Mouse (Mus musculus): ENCODE data around the gene Slc22a22. TPM values are rescaled to one million over a fixed set of nuclear protein-coding genes. Genes with fewer than 3 reads are reported as not detected.

The Slc22a22 gene
- polyA plus RNA-seq, 1 experiment from 2014 or later = not detected

DNA sequence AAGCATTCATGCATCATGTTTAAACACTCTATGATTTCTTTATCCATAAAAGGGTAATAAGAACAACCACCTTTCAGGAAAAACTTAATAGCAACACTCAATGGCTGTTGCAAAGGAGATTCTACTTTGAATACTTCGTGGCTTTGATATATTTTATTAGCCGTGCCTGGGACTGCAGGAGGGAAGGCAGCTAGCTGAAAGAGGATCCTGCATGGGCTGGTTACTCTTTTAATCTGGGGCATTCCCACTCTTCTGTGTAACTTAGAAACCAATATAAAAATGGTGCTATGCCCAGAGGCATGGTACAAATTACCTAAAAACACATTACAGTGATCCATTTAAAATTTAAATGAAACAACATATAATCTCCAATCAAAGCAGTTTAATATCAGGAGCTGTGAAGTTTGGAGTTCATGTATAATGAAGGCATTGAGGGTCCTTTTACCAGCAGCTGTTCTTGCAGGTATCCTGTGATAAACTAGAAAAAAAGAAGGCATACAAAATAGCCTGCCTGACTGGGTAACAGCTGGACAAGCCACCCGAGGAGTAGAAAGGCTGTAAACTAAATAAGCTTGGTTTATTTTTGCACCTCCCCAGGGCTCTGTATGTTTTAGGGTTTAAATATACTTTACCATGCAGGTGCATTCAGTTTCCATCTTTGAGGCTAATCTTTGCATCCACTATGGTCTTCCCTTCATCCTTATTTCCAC is 78.8 kb downstream of the Slc22a22 start:
- no peak for ATAC-seq
- H3K9me3 ChIP-seq (ENCODE audit: control insufficient read depth, low read length) = no peaks in the 10 kb centered on the region
- H3K27me3 ChIP-seq (replicated peaks; ENCODE audit: control insufficient read depth, insufficient read depth, low read length) = no peaks in the 10 kb centered on the region
- no peak overlapping the region for H3K9ac ChIP-seq (replicated peaks; ENCODE audit: low read depth, low read length)
- 50% methylated on average over 3 of the region's 3 CpGs for WGBS
- no peak overlapping the region for H3K27ac ChIP-seq (ENCODE audit: low read length)
- H3K36me3 ChIP-seq (ENCODE audit: control insufficient read depth, insufficient read depth) = no peaks in the 10 kb centered on the region
- H3K4me1 ChIP-seq (replicated peaks; ENCODE audit: control insufficient read depth, insufficient read depth, low read length) = no peaks in the 10 kb centered on the region
- no peak overlapping the region for H3K4me3 ChIP-seq (replicated peaks; ENCODE audit: low read length)
- H3K4me2 ChIP-seq (ENCODE audit: low read length) = no peak overlapping the region

DNA sequence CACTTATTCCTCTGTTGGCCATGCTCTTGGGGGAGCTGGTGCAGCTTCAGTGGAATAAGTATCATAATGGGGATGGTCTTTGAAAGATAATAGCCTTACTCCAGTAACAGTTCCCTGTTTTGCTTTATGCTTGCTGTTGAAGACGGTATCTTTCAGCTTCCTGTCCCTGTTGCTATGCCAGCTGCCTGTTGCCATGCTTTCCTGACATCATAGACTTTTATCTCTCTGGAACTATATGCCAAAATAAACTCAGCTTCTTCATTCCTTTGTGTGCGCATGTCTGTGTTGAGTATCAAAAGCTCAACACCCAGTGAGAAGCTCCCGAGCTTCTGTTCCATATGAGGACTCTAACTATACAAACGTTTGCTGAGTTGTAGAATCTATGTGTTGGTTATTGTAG is 83.4 kb downstream of the Slc22a22 start:
- Histone ChIP-seq H3K9me3 (ENCODE audit: control insufficient read depth, low read length) (no peaks in the 10 kb centered on the region), H3K4me1 (replicated peaks; ENCODE audit: control insufficient read depth, insufficient read depth, low read length) (no peaks in the 10 kb centered on the region), H3K9ac (replicated peaks; ENCODE audit: low read depth, low read length) (no peak overlapping the region), H3K4me2 (ENCODE audit: low read length) (no peak overlapping the region), H3K27me3 (replicated peaks; ENCODE audit: control insufficient read depth, insufficient read depth, low read length) (no peaks in the 10 kb centered on the region), H3K27ac (ENCODE audit: low read length) (no peak overlapping the region), H3K4me3 (replicated peaks; ENCODE audit: low read length) (no peak overlapping the region), H3K36me3 (ENCODE audit: control insufficient read depth, insufficient read depth) (no peaks in the 10 kb centered on the region)
- no peak for ATAC-seq
- 90% methylated on average over 4 of the region's 4 CpGs for WGBS

DNA sequence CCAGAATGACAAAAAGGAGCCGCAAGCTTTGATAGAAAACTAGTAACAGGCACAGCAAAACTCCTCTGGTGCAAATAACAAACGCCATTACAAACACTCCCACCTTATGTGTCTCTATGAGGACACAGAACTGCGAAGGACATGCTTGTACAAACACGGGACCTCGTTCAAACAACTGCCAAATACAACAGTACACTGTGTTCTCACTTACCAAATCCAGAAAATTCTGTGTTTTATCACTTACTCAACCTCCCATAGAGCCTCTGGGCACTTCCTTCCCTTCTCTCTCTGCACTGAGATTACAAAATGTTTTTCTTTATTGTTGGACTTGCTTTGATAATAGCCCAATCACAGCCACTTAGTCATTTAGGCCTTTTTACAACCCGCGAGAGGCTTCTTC is 97.0 kb downstream of the Slc22a22 start:
- Histone ChIP-seq H3K9ac (replicated peaks; ENCODE audit: low read depth, low read length) (no peak overlapping the region), H3K9me3 (ENCODE audit: control insufficient read depth, low read length) (no peaks in the 10 kb centered on the region), H3K27ac (ENCODE audit: low read length) (no peak overlapping the region), H3K4me1 (replicated peaks; ENCODE audit: control insufficient read depth, insufficient read depth, low read length) (no peaks in the 10 kb centered on the region), H3K27me3 (replicated peaks; ENCODE audit: control insufficient read depth, insufficient read depth, low read length) (no peaks in the 10 kb centered on the region), H3K36me3 (ENCODE audit: control insufficient read depth, insufficient read depth) (no peaks in the 10 kb centered on the region), H3K4me3 (replicated peaks; ENCODE audit: low read length) (no peak overlapping the region), H3K4me2 (ENCODE audit: low read length) (no peak overlapping the region)
- no peak for ATAC-seq
- 87% methylated on average over 7 of the region's 7 CpGs for WGBS

DNA sequence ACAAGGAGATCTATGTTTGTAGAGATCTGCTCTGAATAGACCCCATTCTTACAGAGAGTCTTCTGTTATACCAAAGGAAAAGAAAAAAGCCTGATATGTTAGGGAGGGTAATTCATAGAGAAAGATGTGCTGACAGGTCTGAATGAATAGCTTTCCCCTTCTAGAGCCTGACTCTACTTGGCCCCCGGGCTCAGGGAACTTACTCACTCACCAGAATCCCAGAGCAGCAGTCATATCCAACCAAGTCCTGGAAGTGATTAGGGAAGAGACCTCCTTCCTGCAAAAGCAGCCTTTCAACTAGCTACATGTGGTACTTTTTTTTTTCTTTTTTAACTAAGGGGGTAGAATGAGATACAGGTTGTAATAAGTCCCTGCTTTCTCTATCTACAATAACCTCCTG is 111.0 kb downstream of the Slc22a22 start:
- H3K9ac ChIP-seq (replicated peaks; ENCODE audit: low read depth, low read length) = no peak overlapping the region
- no peaks in the 10 kb centered on the region for H3K36me3 ChIP-seq (ENCODE audit: control insufficient read depth, insufficient read depth)
- H3K27ac ChIP-seq (ENCODE audit: low read length) = no peak overlapping the region
- no peak overlapping the region for H3K4me2 ChIP-seq (ENCODE audit: low read length)
- ATAC-seq = no peak
- no peaks in the 10 kb centered on the region for H3K27me3 ChIP-seq (replicated peaks; ENCODE audit: control insufficient read depth, insufficient read depth, low read length)
- no peak overlapping the region for H3K4me3 ChIP-seq (replicated peaks; ENCODE audit: low read length)
- WGBS = 57% methylated on average over 1 of the region's 1 CpGs
- H3K9me3 ChIP-seq (ENCODE audit: control insufficient read depth, low read length) = no peaks in the 10 kb centered on the region
- no peaks in the 10 kb centered on the region for H3K4me1 ChIP-seq (replicated peaks; ENCODE audit: control insufficient read depth, insufficient read depth, low read length)

DNA sequence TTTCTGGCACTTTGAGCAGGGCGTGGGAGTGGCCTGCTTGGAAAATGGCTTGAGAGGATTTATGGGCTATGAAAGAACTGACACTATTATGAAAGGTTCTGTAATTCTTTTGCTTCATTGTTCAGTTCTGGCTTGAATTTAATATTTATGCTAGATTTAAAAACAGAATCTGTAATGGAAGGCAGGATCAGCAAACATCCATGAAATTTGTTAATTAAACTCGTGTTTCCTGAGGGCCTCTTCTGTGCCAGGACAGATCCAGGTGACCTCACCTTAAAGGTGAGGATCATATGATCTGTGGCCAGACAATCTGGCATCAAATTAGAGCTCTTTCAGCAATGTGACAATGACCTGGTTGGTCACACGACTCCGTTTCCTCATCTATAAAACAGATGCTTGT is 122.1 kb downstream of the Slc22a22 start:
- H3K36me3 ChIP-seq (ENCODE audit: control insufficient read depth, insufficient read depth) = no peaks in the 10 kb centered on the region
- H3K4me2 ChIP-seq (ENCODE audit: low read length) = no peak overlapping the region
- no peaks in the 10 kb centered on the region for H3K4me1 ChIP-seq (replicated peaks; ENCODE audit: control insufficient read depth, insufficient read depth, low read length)
- H3K27ac ChIP-seq (ENCODE audit: low read length) = no peak overlapping the region
- no peak overlapping the region for H3K4me3 ChIP-seq (replicated peaks; ENCODE audit: low read length)
- no peak overlapping the region for H3K9ac ChIP-seq (replicated peaks; ENCODE audit: low read depth, low read length)
- no peaks in the 10 kb centered on the region for H3K27me3 ChIP-seq (replicated peaks; ENCODE audit: control insufficient read depth, insufficient read depth, low read length)
- no peak for ATAC-seq
- 87% methylated on average over 4 of the region's 4 CpGs for WGBS
- no peaks in the 10 kb centered on the region for H3K9me3 ChIP-seq (ENCODE audit: control insufficient read depth, low read length)

DNA sequence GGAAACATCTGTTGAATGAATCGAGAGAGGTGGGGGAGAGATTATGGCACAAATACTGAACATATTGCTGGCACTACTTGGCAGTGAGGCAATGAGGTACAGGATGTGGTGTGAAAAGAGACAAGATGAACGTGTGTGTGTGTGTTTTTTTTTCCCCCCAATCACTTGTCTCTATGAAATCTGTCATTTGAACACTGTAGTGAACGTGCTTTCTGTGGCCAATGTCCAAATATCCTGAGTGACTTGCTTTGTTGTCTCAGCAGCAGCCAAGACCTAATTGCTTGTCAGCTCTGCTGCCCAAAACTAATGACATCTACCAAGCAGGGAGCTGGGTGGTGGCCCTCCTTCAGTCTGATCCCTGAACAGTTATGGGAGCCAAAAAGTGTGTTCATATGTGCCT is 136.9 kb downstream of the Slc22a22 start:
- WGBS = 27% methylated on average over 3 of the region's 3 CpGs
- Histone ChIP-seq H3K4me1 (replicated peaks; ENCODE audit: control insufficient read depth, insufficient read depth, low read length) (peaks cover 5% of the 10 kb centered on the region; the same call in 1 of the 2 replicates), H3K4me3 (replicated peaks; ENCODE audit: low read length) (no peak overlapping the region), H3K36me3 (ENCODE audit: control insufficient read depth, insufficient read depth) (no peaks in the 10 kb centered on the region), H3K27ac (ENCODE audit: low read length) (no peak overlapping the region), H3K9me3 (ENCODE audit: control insufficient read depth, low read length) (no peaks in the 10 kb centered on the region), H3K4me2 (ENCODE audit: low read length) (no peak overlapping the region), H3K9ac (replicated peaks; ENCODE audit: low read depth, low read length) (no peak overlapping the region), H3K27me3 (replicated peaks; ENCODE audit: control insufficient read depth, insufficient read depth, low read length) (no peaks in the 10 kb centered on the region)
- ATAC-seq = peak; percentile 91

DNA sequence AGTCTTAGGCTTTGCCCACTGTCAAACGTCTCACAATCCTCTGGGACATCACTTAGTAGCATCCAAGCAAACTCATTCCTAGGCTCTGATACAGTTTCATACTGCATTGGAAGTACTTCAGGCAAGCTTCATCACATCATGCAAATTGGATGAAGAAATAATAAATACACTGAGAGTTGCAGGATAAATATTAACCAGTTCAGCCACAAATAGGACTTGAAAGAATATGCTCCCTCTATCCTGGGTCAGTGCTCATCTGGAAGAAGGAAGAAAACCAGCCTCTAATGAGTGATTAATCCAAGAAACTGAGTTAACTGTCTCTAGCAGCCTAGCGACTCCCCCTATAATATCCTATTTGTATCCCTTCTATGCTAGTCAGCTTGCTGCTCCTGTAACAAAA is 146.1 kb downstream of the Slc22a22 start:
- Histone ChIP-seq H3K9me3 (ENCODE audit: control insufficient read depth, low read length) (no peaks in the 10 kb centered on the region), H3K27ac (ENCODE audit: low read length) (no peak overlapping the region), H3K4me1 (replicated peaks; ENCODE audit: control insufficient read depth, insufficient read depth, low read length) (no peaks in the 10 kb centered on the region), H3K27me3 (replicated peaks; ENCODE audit: control insufficient read depth, insufficient read depth, low read length) (no peaks in the 10 kb centered on the region), H3K9ac (replicated peaks; ENCODE audit: low read depth, low read length) (no peak overlapping the region), H3K4me2 (ENCODE audit: low read length) (no peak overlapping the region), H3K4me3 (replicated peaks; ENCODE audit: low read length) (no peak overlapping the region), H3K36me3 (ENCODE audit: control insufficient read depth, insufficient read depth) (no peaks in the 10 kb centered on the region)
- no peak for ATAC-seq
- WGBS = 86% methylated on average over 2 of the region's 2 CpGs

DNA sequence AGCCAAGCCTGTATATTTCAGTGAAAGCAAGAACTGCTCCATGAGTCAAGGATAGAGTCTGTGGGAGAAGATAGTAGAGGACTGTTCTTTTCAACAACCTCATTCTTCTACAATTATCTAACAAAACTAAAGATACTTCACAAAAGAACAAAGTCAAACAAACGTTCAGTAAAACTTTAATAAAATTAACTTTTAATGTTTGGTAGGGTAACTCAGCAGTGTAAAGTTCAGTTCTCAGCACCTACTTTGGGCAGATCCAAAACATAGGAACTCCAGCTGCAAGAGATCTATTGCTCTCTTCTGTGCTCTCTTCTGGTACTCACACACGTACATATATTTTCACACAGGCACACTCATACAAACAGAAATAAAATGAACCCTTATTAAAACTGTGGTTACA is 159.4 kb downstream of the Slc22a22 start:
- Histone ChIP-seq H3K4me2 (ENCODE audit: low read length) (no peak overlapping the region), H3K36me3 (ENCODE audit: control insufficient read depth, insufficient read depth) (no peaks in the 10 kb centered on the region), H3K9ac (replicated peaks; ENCODE audit: low read depth, low read length) (no peak overlapping the region), H3K4me3 (replicated peaks; ENCODE audit: low read length) (no peak overlapping the region), H3K27ac (ENCODE audit: low read length) (no peak overlapping the region), H3K27me3 (replicated peaks; ENCODE audit: control insufficient read depth, insufficient read depth, low read length) (no peaks in the 10 kb centered on the region), H3K4me1 (replicated peaks; ENCODE audit: control insufficient read depth, insufficient read depth, low read length) (no peaks in the 10 kb centered on the region), H3K9me3 (ENCODE audit: control insufficient read depth, low read length) (no peaks in the 10 kb centered on the region)
- no peak for ATAC-seq
- WGBS = 85% methylated on average over 2 of the region's 2 CpGs

DNA sequence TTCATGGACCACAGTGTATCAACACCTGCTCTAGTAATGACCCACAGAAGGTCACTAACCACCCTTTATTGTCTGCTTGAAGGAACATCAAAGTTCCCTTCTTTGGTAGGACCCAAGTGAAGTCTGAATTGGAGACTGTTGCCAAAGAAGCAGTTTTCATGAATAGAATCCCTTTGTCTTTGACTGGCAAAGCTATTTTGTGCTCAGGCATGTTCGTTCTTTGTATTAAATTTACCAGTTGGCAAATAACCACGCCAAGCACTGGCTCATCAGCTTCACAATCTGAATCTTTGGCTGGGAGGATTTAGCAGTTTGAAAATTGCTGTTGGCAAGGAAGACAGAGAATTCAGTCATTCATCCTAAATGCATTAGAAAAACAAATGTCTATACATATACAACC is 160.9 kb downstream of the Slc22a22 start:
- no peak overlapping the region for H3K4me3 ChIP-seq (replicated peaks; ENCODE audit: low read length)
- H3K36me3 ChIP-seq (ENCODE audit: control insufficient read depth, insufficient read depth) = no peaks in the 10 kb centered on the region
- no peak overlapping the region for H3K4me2 ChIP-seq (ENCODE audit: low read length)
- H3K27me3 ChIP-seq (replicated peaks; ENCODE audit: control insufficient read depth, insufficient read depth, low read length) = no peaks in the 10 kb centered on the region
- peak; percentile 45; the same call in 1 of the 2 replicates for ATAC-seq
- H3K27ac ChIP-seq (ENCODE audit: low read length) = no peak overlapping the region
- H3K4me1 ChIP-seq (replicated peaks; ENCODE audit: control insufficient read depth, insufficient read depth, low read length) = no peaks in the 10 kb centered on the region
- WGBS = 27% methylated on average over 2 of the region's 2 CpGs
- no peaks in the 10 kb centered on the region for H3K9me3 ChIP-seq (ENCODE audit: control insufficient read depth, low read length)
- no peak overlapping the region for H3K9ac ChIP-seq (replicated peaks; ENCODE audit: low read depth, low read length)

DNA sequence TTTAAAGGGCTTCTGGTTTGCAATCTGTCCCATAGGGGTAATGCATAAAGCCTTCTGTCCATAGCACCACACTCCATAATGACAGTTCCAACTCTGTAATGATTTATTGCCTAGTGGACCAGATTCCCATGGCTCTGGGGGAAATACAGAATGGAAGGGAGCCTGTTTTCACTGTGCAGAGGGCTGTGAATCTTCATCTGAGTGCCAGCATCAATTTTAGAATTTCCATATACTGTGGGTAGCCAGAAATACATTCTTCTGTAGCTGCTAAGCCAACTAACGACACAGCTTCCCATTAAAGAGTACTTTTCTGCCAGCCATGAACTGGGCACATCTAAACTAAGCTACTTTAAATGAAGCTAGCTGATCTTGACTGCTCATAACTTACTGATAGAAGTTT is 174.7 kb downstream of the Slc22a22 start:
- no peaks in the 10 kb centered on the region for H3K4me1 ChIP-seq (replicated peaks; ENCODE audit: control insufficient read depth, insufficient read depth, low read length)
- H3K36me3 ChIP-seq (ENCODE audit: control insufficient read depth, insufficient read depth) = no peaks in the 10 kb centered on the region
- no peaks in the 10 kb centered on the region for H3K27me3 ChIP-seq (replicated peaks; ENCODE audit: control insufficient read depth, insufficient read depth, low read length)
- no peak overlapping the region for H3K27ac ChIP-seq (ENCODE audit: low read length)
- no peak overlapping the region for H3K4me2 ChIP-seq (ENCODE audit: low read length)
- no peak overlapping the region for H3K4me3 ChIP-seq (replicated peaks; ENCODE audit: low read length)
- H3K9me3 ChIP-seq (ENCODE audit: control insufficient read depth, low read length) = no peaks in the 10 kb centered on the region
- peak; percentile 69; the same call in 1 of the 2 replicates for ATAC-seq
- 38% methylated on average over 1 of the region's 1 CpGs for WGBS
- H3K9ac ChIP-seq (replicated peaks; ENCODE audit: low read depth, low read length) = no peak overlapping the region

Data from forebrain, embryonic 16.5 days (tissue).